Mouse (Mus musculus) spleen, embryonic (tissue): ENCODE data around the gene Usp5.
"Not testable (repeated sequence)": the region's sequence is repeated elsewhere in the genome, so short reads cannot be mapped to it uniquely, and the experiment has no call there.

Experiments used
- CTCF ChIA-PET: fragments of 350-600 bp; sonication (Branson Sonifier 250); formaldehyde crosslinking; loops from one replicate; lab custom pipeline; 2022; lab: Charles Lee

Gene Usp5

DNA sequence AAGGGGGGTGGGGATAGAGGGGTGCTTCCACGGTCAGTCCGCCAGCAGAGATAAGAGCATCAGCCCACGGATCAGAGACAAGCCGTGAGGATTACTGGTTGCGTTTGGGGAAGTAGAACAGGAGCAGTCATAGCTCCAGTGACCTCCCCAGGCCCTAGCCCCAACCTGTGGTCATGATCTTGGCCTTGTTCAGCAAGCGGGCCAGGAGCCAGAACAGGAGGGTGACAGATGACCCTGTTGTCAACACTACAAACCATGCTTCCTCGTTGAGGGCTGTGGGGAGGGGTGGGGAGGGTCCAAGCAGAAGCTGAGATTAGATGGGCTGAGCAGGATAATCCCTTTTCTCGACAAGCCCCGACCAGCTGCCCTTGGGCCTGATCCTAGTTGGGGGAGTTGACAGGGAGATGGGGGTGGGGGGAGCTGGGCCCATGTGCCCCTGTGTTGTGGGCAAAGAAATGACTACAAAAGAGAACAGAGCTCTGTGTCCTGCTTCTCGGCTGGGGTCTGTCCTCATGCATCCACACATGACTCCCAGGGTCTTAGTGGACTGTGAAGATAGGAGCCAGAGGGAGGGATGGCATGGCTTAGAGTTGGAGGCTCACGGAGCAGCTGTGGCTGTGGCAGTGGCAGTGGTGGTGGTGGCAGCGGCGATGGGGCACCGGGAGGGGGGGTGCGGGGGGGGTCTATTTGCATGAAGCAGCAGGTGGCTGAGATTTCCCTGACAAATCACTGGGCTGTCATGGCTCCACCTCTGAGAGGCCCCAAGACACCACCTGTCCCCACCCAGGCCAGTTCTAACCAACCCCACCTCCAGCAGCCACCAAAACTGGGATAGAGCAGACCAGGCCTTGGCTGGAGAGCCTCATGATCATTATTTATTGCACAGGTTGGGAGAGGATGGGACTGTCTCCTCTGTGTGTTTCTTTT lies 11.2 kb upstream of the Usp5 start, which contains the start of gene Gnb3:
TSS of gene Gnb3 (minus strand) at position 35 of the 927 bp plus-strand sequence.
- CTCF ChIA-PET, result interaction anchor here (0.5 kb wide), 1 partner anchor 10 kb away, joined by 3 read pairs; no protein-coding TSS in a partner anchor

DNA sequence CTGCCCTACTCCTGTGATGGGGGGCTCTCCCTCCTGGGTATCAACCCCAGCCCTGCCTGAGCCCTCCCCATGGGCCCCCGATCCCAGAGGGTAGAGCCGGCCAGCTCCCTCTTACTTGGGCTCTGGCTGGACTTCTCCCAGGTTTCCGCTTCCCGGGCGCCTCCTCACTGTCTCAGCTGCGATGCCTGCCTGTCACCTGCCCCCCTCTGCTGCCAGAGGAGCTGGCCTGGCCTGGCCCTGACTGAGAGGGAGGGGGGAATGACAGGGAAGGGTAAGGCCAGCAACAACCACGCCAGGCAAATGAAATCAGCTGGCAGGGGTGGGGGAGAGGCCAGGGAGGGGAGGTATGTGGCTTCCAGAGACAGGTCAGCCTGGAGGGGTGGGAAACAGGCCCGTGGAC lies 10.5 kb upstream of the Usp5 start:
- CTCF ChIA-PET, result interaction anchor here (0.5 kb wide), 1 partner anchor 9 kb away, joined by 3 read pairs; no protein-coding TSS in a partner anchor

DNA sequence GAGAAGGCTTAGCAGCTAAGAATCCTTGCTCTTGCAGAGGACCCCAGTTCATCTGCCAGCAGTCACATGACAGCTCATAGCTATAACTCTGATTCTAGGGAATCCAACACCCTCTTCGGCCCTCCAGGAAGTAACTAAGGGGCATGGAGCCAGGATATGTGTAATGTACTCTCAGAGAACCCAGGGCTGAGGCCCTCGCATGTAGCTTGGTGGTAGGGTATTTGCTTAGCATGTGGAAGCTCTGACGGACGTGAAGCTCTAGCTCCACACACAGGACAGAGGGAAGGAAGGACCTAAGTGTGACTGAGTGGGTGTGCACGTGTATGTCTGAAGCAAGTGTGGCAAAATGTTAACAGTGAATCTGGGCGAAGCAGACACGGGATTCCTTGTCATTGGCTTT lies 7.1 kb upstream of the Usp5 start:
- CTCF ChIA-PET, result no interaction called here

DNA sequence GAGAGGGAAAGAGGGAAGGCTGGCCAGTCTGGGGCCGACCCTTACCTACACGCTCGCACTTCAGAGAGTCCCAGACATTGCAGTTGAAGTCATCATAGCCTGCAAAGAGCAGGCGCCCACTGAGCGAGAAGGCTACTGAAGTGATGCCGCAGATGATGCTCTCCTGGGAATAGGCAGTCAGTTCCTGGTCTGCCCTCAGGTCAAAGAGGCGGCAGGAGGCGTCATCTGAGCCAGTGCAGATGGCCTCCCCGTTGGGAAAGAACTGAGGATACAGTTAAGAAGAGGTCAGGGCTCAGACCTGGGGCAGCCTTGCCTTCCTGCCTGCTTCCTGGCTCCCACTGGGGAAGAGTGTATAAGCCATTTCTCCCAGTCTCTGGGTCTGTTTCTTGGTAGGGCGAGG lies 6.2 kb upstream of the Usp5 start:
- CTCF ChIA-PET, result no interaction called here

DNA sequence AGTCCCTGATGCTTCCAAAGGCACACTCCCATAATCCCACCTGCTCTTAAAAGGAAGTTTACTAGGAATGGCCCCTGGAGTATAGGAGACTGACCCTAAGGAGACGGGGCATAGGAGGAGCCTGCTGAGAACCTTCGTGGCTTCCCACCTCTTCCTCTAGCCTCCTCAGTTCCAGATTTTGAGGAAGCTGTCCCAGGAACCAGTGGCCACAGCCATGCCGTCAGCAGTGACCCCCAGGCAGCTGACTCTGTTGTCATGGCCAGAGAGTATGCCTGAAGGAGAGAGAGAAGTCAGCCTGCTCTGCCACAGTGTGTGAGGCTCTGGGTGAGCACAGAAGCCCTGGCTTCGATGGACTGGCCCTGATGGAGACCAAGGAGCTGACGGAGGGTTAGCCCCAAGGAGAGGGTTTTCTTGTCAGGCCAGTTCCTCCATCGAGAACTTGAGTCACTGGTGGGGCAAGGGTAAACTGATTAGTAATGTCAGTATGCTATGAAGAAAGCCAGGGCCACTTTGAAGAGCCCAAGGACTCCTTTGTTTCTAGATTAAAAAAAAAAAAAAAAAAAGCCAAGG lies 5.3 kb upstream of the Usp5 start:
- CTCF ChIA-PET, result interaction anchor here (0.5 kb wide), 1 partner anchor 16 kb away, joined by 3 read pairs; no protein-coding TSS in a partner anchor

DNA sequence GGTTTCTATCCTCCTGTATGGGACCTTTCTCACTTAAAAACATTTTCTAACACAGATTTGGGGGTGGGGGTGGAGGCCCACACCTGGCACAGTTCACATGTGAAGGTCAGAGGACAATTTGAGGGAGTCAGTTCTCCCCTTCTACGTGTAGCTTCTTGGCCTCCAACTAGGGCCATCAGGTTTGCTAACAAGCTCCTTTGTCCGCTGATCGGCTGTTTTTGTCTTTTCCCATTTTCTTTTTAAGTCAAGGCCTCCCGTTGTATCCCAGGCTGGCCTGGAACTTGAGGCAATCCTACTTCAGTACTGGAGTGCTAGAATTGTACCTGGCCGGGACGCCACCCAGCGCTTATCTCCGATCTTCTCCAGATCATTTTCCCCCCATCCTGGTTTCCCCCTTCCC lies 2.4 kb upstream of the Usp5 start:
- CTCF ChIA-PET, result no interaction called here

DNA sequence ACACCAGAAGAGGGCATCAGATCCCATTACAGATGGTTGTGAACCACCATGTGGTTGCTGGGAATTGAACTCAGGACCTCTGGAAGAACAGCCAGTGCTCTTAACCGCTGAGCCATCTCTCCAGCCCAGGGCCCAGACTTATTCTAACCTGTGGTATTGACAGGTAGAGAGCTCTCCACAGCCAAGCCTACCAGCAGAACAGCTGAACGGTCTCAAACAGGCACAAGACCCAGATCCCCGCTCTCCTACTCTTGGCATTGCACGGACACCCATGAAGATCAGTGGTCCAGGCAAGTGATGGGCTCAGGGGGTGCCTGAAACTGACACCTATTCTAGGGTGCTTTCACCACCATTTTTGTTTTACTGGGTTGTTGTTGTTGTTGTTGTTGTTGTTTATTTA lies 1.9 kb upstream of the Usp5 start:
- CTCF ChIA-PET, result not testable (repeated sequence)

DNA sequence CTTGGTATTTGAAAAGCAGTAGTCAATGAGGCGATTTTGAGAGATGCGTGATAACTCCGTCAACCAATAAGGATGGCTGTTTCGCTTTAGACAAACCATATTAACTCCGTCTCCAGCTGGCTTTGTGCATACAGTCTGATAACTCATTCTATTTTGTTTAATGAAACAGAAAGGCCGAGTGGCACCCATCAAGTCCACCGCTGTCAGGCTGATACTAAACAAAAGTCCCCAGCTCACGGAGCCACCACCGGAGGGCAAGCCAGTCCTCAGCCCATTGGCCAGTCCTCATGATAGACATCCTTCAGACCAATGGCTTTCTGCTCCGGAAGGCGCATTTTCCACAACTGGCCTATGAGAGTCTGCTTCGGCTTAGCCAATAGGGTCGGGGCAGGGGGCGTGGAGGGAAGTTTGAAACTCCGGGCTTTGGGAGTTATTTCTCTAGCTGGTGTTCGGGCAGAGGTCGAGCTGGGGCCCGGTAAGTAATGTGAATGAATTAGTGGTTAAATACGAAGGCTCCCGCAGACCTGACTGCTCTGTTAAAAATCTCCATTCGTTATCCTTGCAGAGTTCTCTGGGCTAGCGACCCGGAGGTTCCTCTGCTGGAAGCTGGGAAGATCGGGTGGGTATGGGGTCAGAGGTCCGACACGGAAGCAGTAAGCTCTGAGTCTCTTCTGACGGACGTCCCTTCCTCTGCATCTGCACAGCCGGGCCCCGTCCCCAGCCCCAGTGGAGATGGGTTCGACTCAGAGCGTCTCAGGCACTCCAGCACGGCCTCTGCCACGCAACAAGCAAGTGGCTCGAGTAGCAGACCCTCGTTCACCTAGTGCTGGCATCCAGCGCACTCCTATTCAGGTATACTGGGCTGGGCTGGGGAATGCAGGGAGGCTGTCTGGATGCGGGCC lies 766 bp upstream of the Usp5 start:
- CTCF ChIA-PET, result interaction anchor here (0.6 kb wide), 2 partner anchors 10 to 591 kb away, joined by 3 read pairs; partner anchors contain the start of gene Gnb3

DNA sequence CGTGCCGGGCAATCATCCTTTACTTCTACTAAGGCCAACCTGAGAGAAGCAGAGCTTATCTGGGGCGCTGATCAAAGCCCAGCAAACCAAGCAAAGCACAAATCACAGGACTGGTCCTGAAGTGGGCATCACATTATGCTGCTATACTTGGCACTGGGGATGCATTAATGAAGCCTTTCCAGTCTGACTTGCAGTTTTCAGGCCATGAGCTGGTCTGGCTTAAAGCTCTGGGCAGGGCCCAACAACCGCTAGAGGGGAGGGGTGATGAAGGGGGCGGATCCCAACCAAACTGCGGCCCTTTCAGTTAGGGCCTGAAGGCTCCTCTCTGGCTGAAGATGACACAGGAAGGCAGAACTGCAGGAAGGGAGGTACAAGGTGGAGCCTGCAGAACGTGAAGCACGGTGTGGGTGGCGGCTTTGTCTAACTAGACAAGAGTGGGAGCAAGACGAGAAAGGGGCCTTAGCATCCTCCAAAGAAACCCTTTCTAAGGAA lies 1.1 kb downstream of the Usp5 start:
- CTCF ChIA-PET, result interaction anchor here (1.0 kb wide), 1 partner anchor 19 kb away, joined by 3 read pairs; no protein-coding TSS in a partner anchor

DNA sequence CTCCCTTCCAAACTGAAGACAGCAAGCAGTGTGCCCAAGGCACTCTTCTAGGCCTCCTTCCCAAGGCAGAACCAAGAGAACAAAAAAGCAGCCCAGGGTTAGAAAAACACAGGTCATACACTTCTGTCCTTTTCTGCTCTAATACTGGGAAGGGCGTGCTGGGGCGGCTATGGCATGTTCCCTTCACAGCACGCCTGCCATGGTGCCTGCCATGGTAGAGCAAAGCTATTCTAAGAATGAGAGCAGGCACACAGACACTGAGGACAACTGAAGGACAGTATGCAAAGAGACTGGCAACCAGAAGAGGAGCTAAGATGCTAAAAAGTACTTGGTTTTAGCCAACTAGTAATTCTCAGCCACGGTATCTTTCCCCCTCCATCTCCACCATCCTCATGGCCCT lies 7.2 kb downstream of the Usp5 start:
- CTCF ChIA-PET, result no interaction called here

DNA sequence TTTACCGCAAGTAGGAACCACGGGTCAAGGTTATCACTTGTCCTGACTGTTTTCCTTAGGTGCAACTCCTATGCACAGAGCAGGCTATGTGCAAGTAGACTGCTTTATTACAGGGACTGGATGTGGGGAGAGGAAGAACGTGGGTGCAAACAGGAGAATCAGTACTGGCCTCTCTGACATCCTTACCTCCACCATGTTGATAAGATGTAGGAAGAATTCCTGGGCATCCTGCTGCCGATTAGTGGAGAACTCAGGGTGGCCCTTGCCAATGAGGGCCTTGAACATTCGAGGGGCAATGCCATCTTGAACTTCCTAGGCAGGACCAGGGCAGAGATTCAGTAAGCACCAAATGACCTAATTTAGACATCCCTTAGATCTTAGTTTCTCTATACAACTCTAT lies 8.4 kb downstream of the Usp5 start:
- CTCF ChIA-PET, result interaction anchor here (0.6 kb wide), 1 partner anchor 82 kb away, joined by 3 read pairs; no protein-coding TSS in a partner anchor

DNA sequence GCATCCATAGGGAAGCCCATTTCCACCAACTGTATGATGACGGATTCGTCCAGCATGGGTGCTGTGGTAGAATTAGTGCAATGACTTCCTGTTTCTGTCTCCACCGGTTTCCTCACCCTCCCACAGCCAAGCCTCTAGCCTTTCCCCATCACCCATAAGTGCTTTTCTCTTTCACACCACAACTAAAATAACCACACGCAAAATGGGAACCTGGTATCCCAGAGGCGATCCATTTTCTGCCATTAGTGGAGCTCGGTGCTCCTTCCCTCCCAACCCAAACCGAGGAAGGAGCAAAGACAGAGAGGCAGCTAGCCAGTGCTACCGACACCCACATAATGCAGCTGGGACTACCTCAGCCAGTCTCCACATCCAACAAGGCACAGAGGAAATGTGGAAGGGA lies 11.3 kb downstream of the Usp5 start:
- CTCF ChIA-PET, result no interaction called here

DNA sequence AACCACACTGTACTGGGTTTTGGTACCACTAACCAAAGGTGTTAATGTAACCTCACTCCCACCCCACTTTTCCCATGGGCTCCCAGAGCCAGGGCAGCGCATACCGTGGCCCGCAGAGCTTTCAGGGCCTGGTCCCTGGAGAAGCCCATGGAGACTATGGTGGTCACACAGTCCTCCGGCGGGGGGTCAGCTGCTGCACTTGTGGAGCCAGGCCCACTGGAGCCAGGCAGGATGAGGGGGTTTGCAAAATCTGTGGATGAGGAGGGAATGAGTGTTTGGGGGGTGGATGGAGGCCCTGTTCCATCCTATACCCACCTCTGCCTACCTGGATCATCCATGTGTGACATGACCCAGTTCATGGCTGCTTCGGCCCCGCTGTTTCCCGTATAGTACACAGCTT lies 11.7 kb downstream of the Usp5 start:
- CTCF ChIA-PET, result no interaction called here

DNA sequence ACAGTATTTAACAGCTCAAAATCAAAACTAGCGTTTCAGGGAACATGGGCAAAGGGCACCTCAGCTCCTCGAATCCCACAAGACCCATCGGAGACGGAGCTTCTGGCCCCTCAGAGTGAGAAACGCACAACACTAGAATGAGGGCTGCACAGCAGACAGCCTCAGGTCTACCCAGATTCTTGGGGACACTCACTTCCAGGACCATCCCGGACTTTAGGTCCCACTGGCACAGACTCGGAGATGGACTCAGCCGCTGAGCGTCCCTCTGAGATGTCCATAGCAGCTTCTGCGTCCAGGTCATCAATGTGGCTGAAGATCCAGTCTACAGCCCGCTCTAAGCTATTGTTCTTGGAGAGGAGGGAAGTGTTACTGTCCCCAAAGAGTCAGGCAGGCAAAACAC lies 12.2 kb downstream of the Usp5 start:
- CTCF ChIA-PET, result no interaction called here

DNA sequence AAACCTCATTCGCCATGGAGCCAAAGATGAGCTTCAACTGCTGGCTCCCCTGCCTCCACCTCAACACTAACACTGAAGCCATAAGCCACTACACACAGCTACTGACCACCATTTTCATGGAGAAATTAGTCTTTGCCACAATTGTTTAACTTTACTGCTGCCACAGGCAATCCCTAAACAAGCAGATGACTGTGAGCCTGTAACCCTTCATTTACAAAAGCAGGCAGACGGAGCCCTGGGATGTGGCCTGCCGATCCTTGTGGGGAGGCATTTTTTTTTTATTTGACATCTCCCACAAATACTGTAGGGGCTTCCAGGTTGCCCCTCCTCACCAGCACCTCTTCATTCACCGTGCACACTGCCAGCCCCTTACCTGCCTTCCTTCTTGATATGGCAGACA lies 12.7 kb downstream of the Usp5 start:
- CTCF ChIA-PET, result no interaction called here

DNA sequence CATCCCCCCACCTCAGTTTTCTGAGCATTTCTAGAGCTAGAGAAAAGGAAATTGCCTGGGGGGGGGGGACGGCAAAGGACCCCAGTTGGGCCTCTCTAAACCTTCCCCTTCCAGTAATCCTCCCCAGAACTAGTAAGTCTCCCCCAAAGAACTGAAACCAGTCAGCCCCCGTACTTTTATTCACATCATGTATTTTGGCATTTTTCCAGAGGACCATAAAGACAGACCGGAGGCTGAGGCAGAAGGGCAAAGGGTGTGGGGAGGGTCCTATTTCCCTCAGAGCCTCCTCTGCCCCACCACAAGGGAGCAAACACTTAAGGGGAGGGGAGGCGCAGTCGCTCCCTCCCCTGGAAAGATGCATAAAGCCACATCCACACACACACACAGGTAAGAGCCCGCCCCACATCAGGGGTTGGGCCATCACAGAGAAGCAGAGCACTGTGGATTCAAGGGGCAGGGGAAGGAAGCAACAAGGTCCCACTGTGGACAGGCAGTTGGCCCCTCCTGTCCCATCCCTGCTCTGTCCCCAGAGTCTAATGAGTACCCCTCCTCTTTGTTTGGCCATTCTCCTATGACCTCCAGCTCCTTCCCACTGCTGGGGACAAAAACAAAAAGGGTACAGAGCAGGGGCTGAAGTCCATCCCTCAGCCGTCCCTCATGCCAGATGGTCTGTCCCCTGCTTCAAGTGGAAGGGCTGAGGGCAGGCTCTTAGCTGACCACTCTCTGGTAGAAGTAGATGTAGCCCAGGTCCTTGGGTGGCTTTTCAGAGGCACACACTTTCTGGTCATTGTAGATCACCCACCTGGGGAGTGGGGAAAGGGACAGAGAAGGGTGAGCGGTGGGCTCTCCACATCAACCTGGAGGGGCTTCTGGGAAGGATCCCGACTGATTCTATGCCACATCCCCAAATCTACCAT lies 14.2 kb downstream of the Usp5 start:
- CTCF ChIA-PET, result interaction anchor here (0.6 kb wide), 4 partner anchors 21 to 58 kb away, joined by 3 to 5 read pairs (median 4); no protein-coding TSS in a partner anchor

DNA sequence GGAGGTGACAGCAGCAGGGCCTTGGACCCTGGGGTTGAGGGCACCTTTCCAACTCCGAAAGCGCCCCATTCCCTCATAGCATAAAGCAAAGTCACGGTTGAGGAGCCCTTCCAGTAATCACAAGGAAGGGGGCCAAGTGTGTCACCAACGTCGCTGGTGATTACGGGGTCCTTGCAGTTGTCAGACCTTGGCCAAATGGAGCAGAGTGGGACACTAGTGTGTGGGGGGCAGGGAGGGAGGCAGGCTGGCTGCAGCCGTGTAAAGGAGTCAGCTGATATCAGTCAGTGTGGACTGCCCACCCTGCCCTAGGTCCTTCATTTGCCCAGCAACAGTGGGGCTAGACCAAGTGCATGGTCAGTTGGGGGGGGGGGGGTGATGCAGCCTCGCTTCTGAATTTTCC lies 14.8 kb downstream of the Usp5 start:
- CTCF ChIA-PET, result interaction anchor here (0.6 kb wide), 5 partner anchors 20 to 57 kb away, joined by 3 to 5 read pairs (median 3); no protein-coding TSS in a partner anchor

DNA sequence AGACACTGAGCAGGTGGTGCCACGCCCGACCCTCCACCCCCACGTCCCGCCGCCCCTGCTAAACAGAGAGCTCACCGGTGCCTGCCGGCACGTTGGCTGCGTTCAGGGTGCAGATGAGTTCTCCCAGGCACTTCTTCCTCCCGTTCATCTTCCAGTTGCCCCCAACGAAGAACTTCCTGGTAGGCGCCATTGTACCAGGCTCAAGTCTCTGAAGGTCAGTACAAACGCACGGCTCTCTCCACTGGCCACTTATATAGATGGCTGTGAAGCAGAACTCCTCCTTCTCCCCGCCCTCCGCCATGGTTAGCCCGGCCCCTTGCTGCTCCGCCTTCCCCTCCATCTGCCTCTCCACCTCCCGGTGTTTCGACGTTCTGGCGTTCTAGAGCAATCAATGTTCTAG lies 15.4 kb downstream of the Usp5 start, which contains the start of gene Tpi1:
TSS of gene Tpi1 (minus strand) at position 364 of the 400 bp plus-strand sequence.
- CTCF ChIA-PET, result interaction anchor here (0.6 kb wide), 1 partner anchor 32 kb away, joined by 3 read pairs; no protein-coding TSS in a partner anchor

DNA sequence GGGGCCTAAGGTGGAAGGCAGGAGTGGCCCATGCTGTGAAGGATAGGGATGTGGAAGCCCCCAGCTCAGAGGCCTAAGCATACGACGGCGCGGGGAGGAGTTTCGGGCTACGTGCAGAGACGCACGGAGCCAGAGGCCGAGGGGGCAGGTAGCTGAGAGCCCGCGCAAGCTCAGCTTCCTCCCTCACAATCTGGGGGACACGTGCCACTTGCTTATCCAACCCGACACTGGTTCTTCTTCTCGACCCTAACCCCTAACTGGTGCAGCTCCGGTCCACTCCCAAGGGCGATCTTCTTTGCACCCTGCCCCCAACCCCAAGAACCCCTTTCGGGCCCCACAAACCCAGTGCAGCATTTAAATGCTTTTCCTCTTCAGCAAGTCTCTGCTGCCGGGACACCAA lies 15.8 kb downstream of the Usp5 start:
- CTCF ChIA-PET, result interaction anchor here (0.6 kb wide), 1 partner anchor 79 kb away, joined by 3 read pairs; no protein-coding TSS in a partner anchor

DNA sequence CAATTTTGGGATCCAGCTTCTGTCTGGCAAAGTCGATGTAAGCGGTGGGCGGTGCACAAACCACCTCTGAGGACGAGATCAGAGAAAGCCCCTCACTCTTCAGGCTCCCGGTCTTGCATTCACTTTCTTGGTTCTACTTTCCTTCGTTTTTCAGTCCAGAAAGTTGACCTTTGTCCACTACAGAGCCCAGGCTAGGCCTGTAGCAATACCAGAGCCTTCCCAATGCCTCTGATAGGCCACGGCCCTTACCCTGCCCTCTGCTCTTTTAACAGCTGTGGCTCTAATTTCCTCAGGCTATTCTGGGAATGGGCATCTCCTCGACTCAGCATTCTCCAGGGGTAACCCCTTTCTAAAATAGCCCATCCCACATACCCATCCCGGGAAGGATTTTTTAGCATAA lies 16.4 kb downstream of the Usp5 start:
- CTCF ChIA-PET, result interaction anchor here (0.6 kb wide), 1 partner anchor 80 kb away, joined by 3 read pairs; no protein-coding TSS in a partner anchor
